Mouse (Mus musculus) left cerebral cortex, adult 8-10 months (tissue): ENCODE measurements around the gene Atp6v1f. TPM values are rescaled to one million over a fixed set of nuclear protein-coding genes. Genes with fewer than 3 reads are reported as not detected.

Source experiments
- DNase-seq, 2 experiments: peaks; one replicate each; pipeline ENCODE4 v3.0.0; 2022; ENCODE audit warnings: low spot score in 2 of 2
- total RNA-seq, 4 experiments: library from RNA; stranded (reverse); gene quantifications; 2 replicates each; pipeline ENCODE4 v1.2.4; 2022

Gene Atp6v1f
- 100 to 1,000 TPM; 249 to 281 (median 259) TPM for total RNA-seq

DNA sequence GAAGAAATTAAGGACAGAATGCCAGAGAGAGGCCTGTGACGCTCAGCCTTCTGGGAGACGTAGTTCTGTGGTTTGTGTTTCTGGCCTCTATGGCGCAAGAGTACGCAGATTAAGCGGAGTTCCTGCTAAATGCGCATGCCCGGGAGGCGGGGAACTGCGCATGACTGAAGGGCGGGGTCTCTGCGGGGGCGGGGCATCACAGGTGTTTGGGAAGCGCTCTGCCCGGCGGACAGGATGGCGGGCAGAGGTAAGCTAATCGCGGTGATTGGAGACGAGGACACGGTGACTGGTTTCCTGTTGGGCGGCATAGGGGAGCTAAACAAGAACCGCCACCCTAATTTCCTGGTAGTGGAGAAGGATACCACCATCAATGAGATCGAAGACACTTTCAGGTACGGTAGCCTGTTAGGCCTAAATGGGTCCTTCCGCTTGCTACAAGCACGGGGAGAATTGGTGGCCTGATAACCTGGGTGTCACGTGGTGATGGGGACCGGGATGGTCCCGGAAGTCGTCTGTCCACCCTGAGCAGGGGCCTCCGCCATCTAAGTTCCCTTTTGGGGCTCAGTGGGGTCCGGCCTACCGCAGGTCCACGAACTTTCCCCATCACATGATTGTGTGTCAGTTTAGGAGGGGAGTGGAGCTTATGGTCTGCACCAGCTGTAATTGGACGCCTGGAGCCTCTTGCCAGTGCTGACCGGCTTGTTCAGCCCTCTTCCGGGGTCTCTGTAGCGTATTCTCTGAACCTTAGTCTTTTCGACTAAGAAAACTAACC is at the start of gene Atp6v1f:
Atp6v1f (plus strand) TSS at position 136 of the 772 bp plus-strand sequence.
- DNase-seq: peak; percentile 82 to 90

GRCm38 (mm10) chr6:29420596-29420995 is 46.9 kb upstream of the Atp6v1f start:
- no peak for DNase-seq

GRCm38 (mm10) chr6:29425118-29425517 is 42.4 kb upstream of the Atp6v1f start:
- no peak for DNase-seq

- no peak for DNase-seq
Observed at GRCm38 (mm10) chr6:29426331-29426730, 41.2 kb upstream of the Atp6v1f start.

GRCm38 (mm10) chr6:29428171-29428570 is 39.3 kb upstream of the Atp6v1f start:
- DNase-seq: no peak

- DNase-seq: no peak
Observed at GRCm38 (mm10) chr6:29430681-29431420, 36.7 kb upstream of the Atp6v1f start.

GRCm38 (mm10) chr6:29431473-29431872 is 36.0 kb upstream of the Atp6v1f start:
- no peak for DNase-seq

DNA sequence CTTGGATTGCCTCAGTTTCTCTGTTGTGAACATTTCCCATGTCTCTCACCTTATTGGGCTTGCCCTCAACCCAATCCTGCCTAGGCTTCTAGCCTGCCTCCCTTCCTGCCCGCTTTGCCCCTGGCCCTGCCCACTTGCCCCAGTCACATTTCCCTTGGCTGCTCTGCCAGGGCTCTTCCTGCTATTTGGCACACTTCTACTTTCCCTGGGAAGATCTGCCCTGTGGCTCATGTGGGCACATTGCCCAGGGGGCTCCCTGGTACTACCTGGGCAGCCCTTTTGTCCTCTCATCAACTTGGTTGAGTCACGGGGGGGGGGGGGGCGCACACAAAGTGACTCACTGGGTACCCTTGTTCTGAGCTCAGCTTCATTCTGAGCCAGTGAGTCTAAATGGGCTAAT is 35.4 kb upstream of the Atp6v1f start:
- DNase-seq: no peak

DNA sequence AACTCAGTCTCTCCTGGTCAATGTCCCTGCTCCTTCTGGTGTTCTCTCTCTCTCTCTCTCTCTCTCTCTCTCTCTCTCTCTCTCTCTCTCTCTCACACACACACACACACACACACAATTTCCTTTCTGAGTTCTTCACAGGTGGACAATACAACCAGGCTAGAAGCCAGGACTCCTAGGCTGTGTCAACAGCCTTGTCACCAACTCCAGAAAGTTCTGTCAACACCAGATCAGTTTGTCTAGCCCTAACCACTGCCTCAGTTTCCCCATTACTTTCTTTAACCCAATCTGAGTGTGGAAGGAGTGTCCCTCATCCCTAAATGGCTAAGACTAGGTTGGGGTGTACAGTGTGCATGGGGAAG is 34.9 kb upstream of the Atp6v1f start:
- DNase-seq: no peak

- no peak for DNase-seq
Observed at GRCm38 (mm10) chr6:29433038-29433803, 34.3 kb upstream of the Atp6v1f start, which contains the start of gene Flnc. TSS of gene Flnc (plus strand) at chr6:29433256.

- DNase-seq: no peak
Observed at GRCm38 (mm10) chr6:29433804-29434795, 33.4 kb upstream of the Atp6v1f start.

DNA sequence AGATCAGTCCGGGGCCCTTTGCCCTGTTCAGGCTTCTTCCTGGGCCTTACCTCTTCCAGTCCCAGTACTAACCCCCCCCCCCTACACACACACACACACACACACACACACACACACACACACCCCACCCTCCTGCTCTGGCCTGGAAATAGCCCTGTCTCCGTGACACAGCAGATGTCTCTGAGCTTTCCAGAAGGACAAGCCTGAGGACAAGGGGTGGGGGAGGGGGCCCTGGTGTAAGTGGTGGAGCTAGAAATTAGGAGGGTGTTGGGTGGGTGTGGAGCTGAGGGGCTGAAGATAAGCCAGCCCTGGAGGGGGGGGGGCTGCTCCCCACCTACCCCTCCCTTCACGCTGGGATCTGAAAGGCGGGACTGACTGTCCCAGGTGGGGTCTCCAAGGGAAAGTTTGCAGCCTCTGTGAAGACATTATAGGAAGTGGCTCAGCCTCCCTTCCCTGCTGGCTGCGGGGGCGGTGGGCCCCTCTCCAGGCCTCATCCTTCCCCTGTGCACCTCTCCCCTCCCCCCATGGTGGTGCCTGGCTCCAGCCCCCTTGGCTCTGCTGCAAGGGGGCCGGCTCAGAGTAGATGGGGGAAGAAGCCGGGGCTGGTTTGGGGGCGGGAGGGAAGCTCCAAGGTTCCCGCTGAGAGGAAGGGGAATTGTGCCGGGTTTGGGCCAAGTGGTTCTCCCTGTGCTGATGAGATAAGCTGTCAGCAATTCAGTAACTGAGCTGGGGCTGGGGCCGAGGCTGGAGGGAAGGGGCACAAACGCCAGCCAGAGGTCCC is 32.4 kb upstream of the Atp6v1f start:
- no peak for DNase-seq

GRCm38 (mm10) chr6:29435940-29436451 is 31.5 kb upstream of the Atp6v1f start:
- DNase-seq: no peak

- DNase-seq: no peak
Observed at GRCm38 (mm10) chr6:29436461-29436934, 31.0 kb upstream of the Atp6v1f start.

- DNase-seq: peak in 1 of 2 experiments; percentile 28
Observed at GRCm38 (mm10) chr6:29439251-29439650, 28.3 kb upstream of the Atp6v1f start.

GRCm38 (mm10) chr6:29439789-29440188 is 27.7 kb upstream of the Atp6v1f start:
- DNase-seq: no peak

DNA sequence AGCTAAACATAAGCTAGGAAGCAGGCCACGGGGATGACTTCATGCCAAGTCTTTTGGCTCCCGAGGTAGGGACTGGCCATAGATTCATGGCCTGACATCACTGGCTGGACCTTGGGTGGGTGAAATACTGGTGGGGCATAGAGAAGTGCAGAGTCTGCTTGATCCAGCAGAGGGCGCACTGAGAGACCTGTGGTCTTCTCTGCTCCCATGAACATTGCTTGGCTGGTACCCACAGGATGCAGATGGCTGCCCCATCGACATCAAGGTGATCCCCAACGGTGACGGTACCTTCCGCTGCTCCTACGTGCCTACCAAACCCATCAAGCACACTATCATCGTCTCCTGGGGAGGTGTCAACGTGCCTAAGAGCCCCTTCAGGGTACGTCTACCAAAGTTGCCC is 22.7 kb upstream of the Atp6v1f start:
- no peak for DNase-seq

DNA sequence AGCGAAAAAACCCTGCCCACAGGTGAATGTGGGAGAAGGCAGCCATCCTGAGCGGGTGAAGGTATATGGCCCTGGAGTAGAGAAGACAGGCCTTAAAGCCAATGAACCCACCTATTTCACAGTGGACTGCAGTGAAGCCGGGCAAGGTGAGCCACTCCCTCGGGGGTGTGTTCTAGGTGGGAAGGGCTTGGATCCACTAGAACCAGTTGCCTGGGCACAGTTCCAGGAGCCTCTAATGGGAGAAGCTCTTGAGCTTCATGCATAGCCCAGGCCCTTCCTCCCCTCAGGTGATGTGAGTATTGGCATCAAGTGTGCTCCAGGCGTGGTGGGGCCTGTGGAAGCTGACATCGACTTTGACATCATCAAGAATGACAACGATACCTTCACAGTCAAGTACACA is 22.2 kb upstream of the Atp6v1f start:
- no peak for DNase-seq

DNA sequence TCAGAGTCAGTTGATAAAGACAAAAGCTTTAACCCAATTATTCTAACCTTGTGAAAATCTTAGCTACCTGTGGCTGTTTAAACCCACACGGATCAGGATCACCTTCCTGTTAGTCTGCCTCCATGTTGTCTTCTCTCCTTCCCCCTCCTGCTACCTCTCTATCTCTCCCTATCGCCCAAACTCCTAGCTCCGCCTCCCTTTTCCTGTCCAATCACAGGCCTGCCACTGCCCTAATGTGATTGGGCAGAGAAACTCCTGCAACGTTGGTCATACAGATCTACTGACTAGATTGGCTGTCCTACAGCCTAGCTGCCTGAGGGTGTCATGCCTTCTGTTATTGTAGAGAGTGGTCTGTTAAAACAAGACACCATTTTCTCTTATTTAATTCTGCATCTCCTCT is 17.7 kb upstream of the Atp6v1f start:
- no peak for DNase-seq

DNA sequence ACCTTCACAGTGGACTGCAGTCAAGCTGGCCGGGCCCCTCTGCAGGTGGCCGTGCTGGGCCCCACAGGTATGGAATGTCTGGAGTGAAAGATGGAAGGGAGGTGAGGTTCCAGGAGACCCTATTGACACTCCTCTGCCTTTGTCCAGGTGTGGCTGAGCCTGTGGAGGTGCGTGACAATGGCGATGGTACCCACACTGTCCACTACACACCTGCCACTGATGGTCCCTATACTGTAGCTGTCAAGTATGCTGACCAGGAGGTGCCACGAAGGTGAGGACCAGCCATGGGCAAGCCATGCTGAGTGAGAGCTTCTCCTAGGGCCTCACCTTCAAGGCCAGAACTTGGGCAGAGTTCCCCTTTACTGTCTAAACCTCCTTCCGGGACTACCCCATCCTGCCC is 16.9 kb upstream of the Atp6v1f start:
- DNase-seq: no peak
